Mouse (Mus musculus) heart, adult 2 months (tissue): ENCODE measurements around the gene Ppp3r2. TPM values are rescaled to one million over a fixed set of nuclear protein-coding genes. Genes with fewer than 3 reads are reported as not detected.

Experiments used
- DNase-seq, 2 experiments: peaks; one replicate each; pipeline ENCODE4 v3.0.0; 2021
- H3K27ac ChIP-seq: fragments of 200-600 bp; 2 replicates; pipeline ENCODE4 v1.8.1; 2022
- H3K27me3 ChIP-seq: fragments of 200-500 bp; 2 replicates; pipeline ENCODE4 v1.6.1; 2012; ENCODE audit warnings: mild to moderate bottlenecking, low read length, inconsistent platforms, mixed read lengths; ENCODE audit not compliant: control insufficient read depth, insufficient read depth
- H3K36me3 ChIP-seq: fragments of 200-500 bp; 2 replicates; pipeline ENCODE4 v1.6.1; 2012; ENCODE audit warnings: low read length, inconsistent platforms; ENCODE audit not compliant: control insufficient read depth, insufficient read depth
- H3K4me1 ChIP-seq: fragments of 200-500 bp; 2 replicates; pipeline ENCODE4 v1.6.1; 2011; ENCODE audit warnings: low read length; ENCODE audit not compliant: control insufficient read depth, insufficient read depth
- H3K4me3 ChIP-seq: fragments of 200-600 bp; 2 replicates; pipeline ENCODE4 v1.8.1; 2022
- H3K79me2 ChIP-seq: fragments of 200-500 bp; replicated peaks from 2 replicates; pipeline ENCODE4 v1.6.1; 2012; ENCODE audit warnings: mild to moderate bottlenecking, inconsistent platforms, low read length, moderate library complexity, mixed read lengths; ENCODE audit not compliant: control insufficient read depth, insufficient read depth
- H3K9ac ChIP-seq: fragments of 200-500 bp; 2 replicates; pipeline ENCODE4 v1.6.1; 2012; ENCODE audit warnings: low read depth, mild to moderate bottlenecking, control low read depth, inconsistent platforms, low read length, mixed read lengths
- CTCF ChIP-seq: fragments of 200-600 bp; IDR thresholded peaks from 2 replicates; pipeline ENCODE4 v1.8.1; 2022; ENCODE audit warnings: antibody characterized with exemption, mild to moderate bottlenecking, moderate library complexity
- EP300 ChIP-seq: fragments of 200-500 bp; IDR thresholded peaks from 2 replicates; pipeline ENCODE4 v1.6.1; 2011; ENCODE audit warnings: low read depth, low read length, control low read depth; ENCODE audit not compliant: insufficient read depth
- POLR2A ChIP-seq: fragments of 200-500 bp; IDR thresholded peaks from 2 replicates; pipeline ENCODE4 v1.6.1; 2011; ENCODE audit warnings: mild to moderate bottlenecking, low read depth, low read length, control low read depth; ENCODE audit not compliant: insufficient read depth
- WGBS: fragments of 180-500 bp; shearing (Covaris S2); methylation state at CpG from one replicate; pipeline ENCODE4 v1.1.7; 2018; 5-methylcytosine and 5-hydroxymethylcytosine counted together
- intact Hi-C: fragments of 180-260 bp; cut with DNase I; formaldehyde crosslinking; loops from one replicate; pipeline ENCODE4 v1.15.1; 2025
- polyA plus RNA-seq: library from polyadenylated mRNA; depleted of rRNA; stranded (reverse); fragments of >200 nt; gene quantifications from 2 replicates; pipeline ENCODE4 v1.2.3, GENCODE M21; 2012; rRNA removed
- total RNA-seq, 2 experiments: library from RNA; stranded (reverse); gene quantifications; 2 replicates each; pipeline ENCODE4 v1.2.3; 2021

The Ppp3r2 gene
- total and polyA plus RNA-seq, 3 experiments = not detected

GRCm38 (mm10) chr4:49637821-49638220 lies 44.0 kb downstream of the Ppp3r2 start:
- Histone ChIP-seq H3K79me2 (no peaks in the 10 kb centered on the region), H3K36me3 (peaks cover 7% of the 10 kb centered on the region), H3K9ac (no peak overlapping the region), H3K27me3 (no peaks in the 10 kb centered on the region), H3K27ac (no peak overlapping the region), H3K4me1 (no peaks in the 10 kb centered on the region), H3K4me3 (no peak overlapping the region)
- TF ChIP-seq CTCF = no peak
- intact Hi-C loops = no loop called here
- WGBS = 84% methylated on average over 11 of the region's 11 CpGs
- DNase-seq = no peak

GRCm38 (mm10) chr4:49632139-49632481 lies 49.7 kb downstream of the Ppp3r2 start:
- TF ChIP-seq EP300 (no peak), CTCF (no peak), POLR2A (no peak)
- Histone ChIP-seq H3K79me2 (no peaks in the 10 kb centered on the region), H3K4me1 (no peaks in the 10 kb centered on the region; the same call in 1 of the 2 replicates), H3K9ac (peak overlapping the region; percentile 83), H3K27ac (peak overlapping the region; percentile 93), H3K27me3 (no peaks in the 10 kb centered on the region), H3K36me3 (peaks cover 7% of the 10 kb centered on the region), H3K4me3 (peak overlapping the region; percentile 99)
- intact Hi-C loops = loop anchor here (1.0 kb wide), 1 partner anchor 35 kb away; the partner anchor contains the start of gene Tmem246
- WGBS = under 1% methylated on average over 30 of the region's 30 CpGs
- no peak for DNase-seq

DNA sequence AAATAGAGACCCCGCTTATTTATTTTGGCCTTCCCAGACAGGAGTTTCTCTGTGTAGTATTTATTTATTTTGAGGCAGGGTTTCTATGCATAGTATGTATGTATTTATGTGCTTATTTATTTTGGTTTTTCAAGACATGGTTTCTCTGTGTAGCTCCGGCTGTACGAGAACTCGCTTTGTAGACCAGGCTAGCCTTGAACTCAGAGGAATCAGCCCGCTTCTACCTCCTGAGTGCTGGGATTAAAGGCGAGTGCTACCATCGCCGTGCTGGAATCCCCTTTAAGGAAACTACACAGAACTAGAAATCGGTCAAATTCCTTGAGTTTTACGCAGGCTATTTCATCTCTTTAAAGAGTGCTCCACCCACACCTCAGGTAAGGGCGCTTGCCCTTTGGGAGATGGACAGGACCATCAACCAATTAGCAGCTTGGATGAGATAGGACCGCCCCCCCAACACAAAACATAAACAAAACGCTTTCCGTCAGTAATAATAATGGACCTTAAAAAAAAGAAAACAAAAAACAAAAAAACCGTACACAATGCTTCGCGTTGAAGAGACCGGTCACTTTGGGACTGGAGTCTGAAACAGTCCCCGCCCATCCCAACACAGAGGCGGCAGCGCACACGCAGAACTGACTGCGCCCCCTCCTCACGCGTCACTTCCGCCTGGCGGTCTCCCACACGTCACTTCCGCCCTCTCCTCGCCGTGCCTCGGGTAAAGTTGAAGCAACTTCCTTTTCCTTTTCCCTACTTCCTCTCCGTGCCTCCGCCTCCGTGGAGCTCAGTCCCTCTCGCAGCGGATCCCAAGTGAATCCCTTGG lies 50.3 kb downstream of the Ppp3r2 start, which contains the start of gene Rnf20:
Rnf20 (plus strand) TSS at position 688 of the 820 bp plus-strand sequence.
- Histone ChIP-seq H3K4me3 (peak within 1 kb of the TSS; percentile 99), H3K27me3 (no peaks in the 10 kb centered on the region), H3K79me2 (no peaks in the 10 kb centered on the region), H3K36me3 (peaks cover 3% of the 10 kb centered on the region), H3K27ac (peak within 1 kb of the TSS; percentile 93), H3K9ac (peak within 1 kb of the TSS; percentile 83), H3K4me1 (no peaks in the 10 kb centered on the region; the same call in 1 of the 2 replicates)
- intact Hi-C loops = loop anchor here (1.0 kb wide), 2 partner anchors 34 to 110 kb away; partner anchors contain the start of genes Mrpl50, Tmem246 and Zfp189
- TF ChIP-seq POLR2A (peak; percentile 85), EP300 (peak; percentile 86), CTCF (peak; percentile 5; the same call in 1 of the 2 replicates)
- WGBS = 5% methylated on average over 37 of the region's 37 CpGs
- peak; percentile 95 to 96 for DNase-seq

GRCm38 (mm10) chr4:49628941-49629340 lies 52.9 kb downstream of the Ppp3r2 start:
- WGBS = 79% methylated on average over 5 of the region's 5 CpGs

More at GRCm38 (mm10) chr4:49628941-49629340, 52.9 kb downstream of the Ppp3r2 start:
- intact Hi-C loops = loop anchor here (10.0 kb wide), 1 partner anchor 854 kb away; no protein-coding TSS in a partner anchor
- Histone ChIP-seq H3K27me3 (no peaks in the 10 kb centered on the region), H3K9ac (no peak overlapping the region), H3K36me3 (peaks cover 2% of the 10 kb centered on the region; the same call in 1 of the 2 replicates), H3K4me1 (peaks cover 1% of the 10 kb centered on the region), H3K27ac (no peak overlapping the region), H3K79me2 (no peaks in the 10 kb centered on the region), H3K4me3 (no peak overlapping the region)
- TF ChIP-seq CTCF (no peak), EP300 (no peak), POLR2A (no peak)
- no peak for DNase-seq

Other genes starting within 250 kb of the Ppp3r2 start
- gene Acnat1, start 208.1 kb downstream of the Ppp3r2 start, total RNA-seq = not detected
- not detected in 2 replicates for gene Acnat1, start 208.1 kb downstream of the Ppp3r2 start, polyA plus RNA-seq
- gene Baat, start 175.5 kb downstream of the Ppp3r2 start, total RNA-seq = under 1 TPM in 1 of 2 experiments, not detected in 1; 0.29 TPM
- gene Baat, start 175.5 kb downstream of the Ppp3r2 start, polyA plus RNA-seq = not detected in 2 replicates
- 10 to 100 TPM; 46.1 to 51.1 TPM for gene Mrpl50, start 160.9 kb downstream of the Ppp3r2 start, total RNA-seq
- 11.5 and 22.1 TPM in 2 replicates for gene Mrpl50, start 160.9 kb downstream of the Ppp3r2 start, polyA plus RNA-seq
- gene Zfp189, start 160.8 kb downstream of the Ppp3r2 start, total RNA-seq = 1 to 10 TPM; 6.2 to 6.5 TPM
- gene Zfp189, start 160.8 kb downstream of the Ppp3r2 start, polyA plus RNA-seq = 1.3 and 2.1 TPM in 2 replicates
- 1 to 10 TPM; 2.0 to 3.9 TPM for gene Aldob, start 132.5 kb downstream of the Ppp3r2 start, total RNA-seq
- 0.72 and 5.9 TPM in 2 replicates for gene Aldob, start 132.5 kb downstream of the Ppp3r2 start, polyA plus RNA-seq
- 10 to 100 TPM; 53.5 to 61.8 TPM for gene Tmem246, start 84.1 kb downstream of the Ppp3r2 start, total RNA-seq
- gene Tmem246, start 84.1 kb downstream of the Ppp3r2 start, polyA plus RNA-seq = 77.3 and 106 TPM in 2 replicates
- 10 to 100 TPM; 34.9 to 36.1 TPM for gene Rnf20, start 50.0 kb downstream of the Ppp3r2 start, total RNA-seq
- 11.8 and 19.8 TPM in 2 replicates for gene Rnf20, start 50.0 kb downstream of the Ppp3r2 start, polyA plus RNA-seq
- gene Grin3a, start 163.7 kb upstream of the Ppp3r2 start, total RNA-seq = under 1 TPM; 0.05 to 0.20 TPM
- 0.14 and 0.23 TPM in 2 replicates for gene Grin3a, start 163.7 kb upstream of the Ppp3r2 start, polyA plus RNA-seq